Comparison of ENCODE assay signal across 17 mouse cellular contexts in the genomic region with DNA sequence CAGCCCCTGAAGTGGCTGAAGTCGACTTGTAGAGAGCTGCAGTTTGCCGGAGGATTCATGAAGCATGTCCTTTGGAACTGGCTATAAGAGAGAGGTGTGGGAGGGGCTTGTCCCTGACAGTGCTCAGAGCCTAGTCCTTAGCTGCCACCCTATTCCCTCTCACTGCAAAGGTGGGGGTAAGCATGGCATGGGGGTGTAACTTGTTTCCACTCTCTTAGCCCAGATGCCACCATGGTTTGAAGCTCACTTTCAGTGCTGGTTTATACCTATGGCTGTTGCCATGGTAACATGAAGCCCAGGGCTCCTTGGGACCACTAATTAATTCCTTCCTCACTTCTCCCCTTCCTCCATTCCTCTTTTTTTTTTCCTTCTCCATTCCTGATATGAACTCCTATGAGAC. TPM values are rescaled to one million over a fixed set of nuclear protein-coding genes. Genes with fewer than 3 reads are reported as not detected.
DNase-seq lines count a peak whose midpoint lies in the region; ATAC-seq and TF ChIP-seq lines count a peak whose summit lies in the region.
"Had no signal": no experiment of that assay in that cellular context is flagged by ENCODE, and none has a peak within 500 bp of the region (broad histone marks: within the 10 kb centered on the region; RNA-seq: fewer than 3 reads in every experiment).

No protein-coding gene starts in this region.

- no peak overlapping the region for H3K9ac ChIP-seq in neural tube, embryonic 13.5 days
- H3K9ac ChIP-seq in hindbrain, postnatal 0 days (replicated peaks; ENCODE audit: low read length) = no peak overlapping the region
- H3K9ac ChIP-seq: embryonic facial prominence, embryonic 13.5 days had no signal

- H3K4me2 ChIP-seq in neural tube, embryonic 13.5 days = no peak overlapping the region
- peak overlapping the region; percentile 18; the same call in 1 of the 2 replicates for H3K4me2 ChIP-seq in hindbrain, postnatal 0 days (ENCODE audit: low read depth, low read length)
- H3K4me2 ChIP-seq: embryonic facial prominence, embryonic 13.5 days had no signal

- DNase-seq in frontal cortex, postnatal 10 days (ENCODE audit: low spot score in 2 of 2) = no peak
- no peak for DNase-seq in neural tube, embryonic 10.5 days (ENCODE audit: extremely low spot score, low spot score)
- peak; percentile 57 for DNase-seq in hindbrain, postnatal 0 days (ENCODE audit: low spot score)
- no peak for DNase-seq in MN1 (ENCODE audit: low spot score)
- DNase-seq: adrenal gland, adult 8-10 months; gastrocnemius, postnatal 25 days; kidney, postnatal 10 days; lung, adult 2 months; lung, postnatal 4 days; thymus, postnatal 4 days had no signal

- no peak for TF ChIP-seq CTCF in hindbrain, postnatal 0 days (IDR thresholded peaks at IDR 0.05; ENCODE audit: low read depth)

- no peak overlapping the region for H3K27ac ChIP-seq in neural tube, embryonic 13.5 days (replicated peaks)
- peak overlapping the region; percentile 67; the same call in 1 of the 2 replicates for H3K27ac ChIP-seq in hindbrain, postnatal 0 days
- H3K27ac ChIP-seq: embryonic facial prominence, embryonic 13.5 days; heart, embryonic 10.5 days had no signal

- H3K4me1 ChIP-seq in neural tube, embryonic 13.5 days (replicated peaks) = peaks cover 15% of the 10 kb centered on the region
- peaks cover 12% of the 10 kb centered on the region for H3K4me1 ChIP-seq in hindbrain, postnatal 0 days (ENCODE audit: insufficient read depth, low read length)

- H3K9me3 ChIP-seq in neural tube, embryonic 13.5 days = no peaks in the 10 kb centered on the region
- no peaks in the 10 kb centered on the region for H3K9me3 ChIP-seq in hindbrain, postnatal 0 days (ENCODE audit: low read length)
- H3K9me3 ChIP-seq: embryonic facial prominence, embryonic 13.5 days; G1E; heart, embryonic 10.5 days had no signal

- peak; percentile 32 for ATAC-seq in frontal cortex, adult (ENCODE audit: low TSS enrichment)
- ATAC-seq in neural tube, embryonic 13.5 days (ENCODE audit: low read depth) = peak; percentile 59
- peak; percentile 30 for ATAC-seq in hindbrain, postnatal 0 days
- ATAC-seq in CD4-positive, CD25-positive, alpha-beta regulatory T cell, adult 4 months = no peak
- ATAC-seq: intestine, postnatal 0 days had no signal

- no peaks in the 10 kb centered on the region for H3K36me3 ChIP-seq in neural tube, embryonic 13.5 days
- no peaks in the 10 kb centered on the region; the same call in 1 of the 2 replicates for H3K36me3 ChIP-seq in hindbrain, postnatal 0 days (ENCODE audit: insufficient read depth, low read length)
- H3K36me3 ChIP-seq: embryonic facial prominence, embryonic 13.5 days; G1E; heart, embryonic 10.5 days had no signal

- no peak overlapping the region for H3K4me3 ChIP-seq in neural tube, embryonic 13.5 days
- H3K4me3 ChIP-seq in hindbrain, postnatal 0 days (ENCODE audit: low read length) = no peak overlapping the region
- H3K4me3 ChIP-seq: embryonic facial prominence, embryonic 13.5 days; heart, embryonic 10.5 days had no signal

- 41% methylated on average over 2 of the region's 2 CpGs for WGBS in neural tube, embryonic 13.5 days
- WGBS in hindbrain, postnatal 0 days = 14% methylated on average over 2 of the region's 2 CpGs

- H3K27me3 ChIP-seq in neural tube, embryonic 13.5 days = no peaks in the 10 kb centered on the region
- no peaks in the 10 kb centered on the region for H3K27me3 ChIP-seq in hindbrain, postnatal 0 days (ENCODE audit: insufficient read depth, low read length)

RNA-seq across cellular contexts. Expression of a gene that starts 57.4 kb away (rescaled TPM):
- 9.8 and 10.3 TPM in 2 replicates for polyA plus RNA-seq in neural tube, embryonic 13.5 days (2015; fragmentation: Nextera tagmentation; extraction: Ambion mirVana)
- total RNA-seq in hindbrain, postnatal 0 days (2014; rRNA removed) = 35.7 and 44.6 TPM in 2 replicates
- 26.3 and 30.0 TPM in 2 replicates for polyA plus RNA-seq in hindbrain, postnatal 0 days (2015; fragmentation: Nextera tagmentation; extraction: Ambion mirVana)
- 1 to 10 TPM; 2.8 to 3.4 TPM for polyA plus RNA-seq in CD4-positive, CD25-positive, alpha-beta regulatory T cell, adult 4 months (2017; shearing (Covaris generic))
- polyA plus RNA-seq: G1E had no signal
